In genomic region chr1:167369905-167370304, GRCm38 (mm10) we compare ENCODE assay signal across 9 mouse cellular contexts. TPM values are rescaled to one million over a fixed set of nuclear protein-coding genes. Genes with fewer than 3 reads are reported as not detected.
DNase-seq lines count a peak whose midpoint lies in the region; ATAC-seq lines count a peak whose summit lies in the region.
"Had no signal": no experiment of that assay in that cellular context is flagged by ENCODE, and none has a peak within 500 bp of the region (broad histone marks: within the 10 kb centered on the region; RNA-seq: fewer than 3 reads in every experiment).

No protein-coding gene starts in this region.

- no peaks in the 10 kb centered on the region for H3K9me3 ChIP-seq in embryonic facial prominence, embryonic 14.5 days (ENCODE audit: control insufficient read depth, low read length)
- no peaks in the 10 kb centered on the region for H3K9me3 ChIP-seq in kidney, embryonic 16.5 days (ENCODE audit: low read length)
- no peaks in the 10 kb centered on the region for H3K9me3 ChIP-seq in liver, embryonic 11.5 days (ENCODE audit: control insufficient read depth, low read length)
- no peaks in the 10 kb centered on the region for H3K9me3 ChIP-seq in neural tube, embryonic 14.5 days (ENCODE audit: control insufficient read depth, low read length)
- H3K9me3 ChIP-seq: embryonic facial prominence, embryonic 12.5 days had no signal

- H3K9ac ChIP-seq in embryonic facial prominence, embryonic 14.5 days (ENCODE audit: low read depth, low read length), result no peak overlapping the region
- no peak overlapping the region for H3K9ac ChIP-seq in kidney, embryonic 16.5 days (replicated peaks; ENCODE audit: low read length)
- peak overlapping the region; percentile 35 for H3K9ac ChIP-seq in liver, embryonic 11.5 days (ENCODE audit: low read depth, low read length)
- H3K9ac ChIP-seq in neural tube, embryonic 14.5 days (replicated peaks; ENCODE audit: low read depth, low read length), result no peak overlapping the region
- H3K9ac ChIP-seq: embryonic facial prominence, embryonic 12.5 days had no signal

- no peaks in the 10 kb centered on the region for H3K27me3 ChIP-seq in embryonic facial prominence, embryonic 14.5 days (replicated peaks; ENCODE audit: control insufficient read depth, insufficient read depth, low read length)
- H3K27me3 ChIP-seq in kidney, embryonic 16.5 days (ENCODE audit: insufficient read depth, low read length), result no peaks in the 10 kb centered on the region
- H3K27me3 ChIP-seq in liver, embryonic 11.5 days (replicated peaks; ENCODE audit: control insufficient read depth, insufficient read depth, low read length), result no peaks in the 10 kb centered on the region
- H3K27me3 ChIP-seq in neural tube, embryonic 14.5 days (ENCODE audit: control insufficient read depth, insufficient read depth, low read length), result no peaks in the 10 kb centered on the region
- H3K27me3 ChIP-seq: embryonic facial prominence, embryonic 12.5 days had no signal

- H3K4me2 ChIP-seq in embryonic facial prominence, embryonic 14.5 days (ENCODE audit: low read depth, low read length), result no peak overlapping the region
- H3K4me2 ChIP-seq in kidney, embryonic 16.5 days (replicated peaks; ENCODE audit: low read depth, low read length), result no peak overlapping the region
- H3K4me2 ChIP-seq in liver, embryonic 11.5 days, result no peak overlapping the region
- H3K4me2 ChIP-seq in neural tube, embryonic 14.5 days (ENCODE audit: low read depth, low read length), result no peak overlapping the region
- H3K4me2 ChIP-seq: embryonic facial prominence, embryonic 12.5 days had no signal

- H3K36me3 ChIP-seq in embryonic facial prominence, embryonic 14.5 days (ENCODE audit: control insufficient read depth, insufficient read depth, low read length), result peaks cover 30% of the 10 kb centered on the region; the same call in 1 of the 2 replicates
- peaks cover 9% of the 10 kb centered on the region; the same call in 1 of the 2 replicates for H3K36me3 ChIP-seq in kidney, embryonic 16.5 days (ENCODE audit: insufficient read depth, low read length)
- H3K36me3 ChIP-seq in liver, embryonic 11.5 days (ENCODE audit: control insufficient read depth, insufficient read depth, low read length), result peaks cover 23% of the 10 kb centered on the region
- no peaks in the 10 kb centered on the region for H3K36me3 ChIP-seq in neural tube, embryonic 14.5 days (ENCODE audit: control insufficient read depth, insufficient read depth, low read length)

- H3K4me1 ChIP-seq in embryonic facial prominence, embryonic 14.5 days (ENCODE audit: control insufficient read depth, insufficient read depth, low read length), result no peaks in the 10 kb centered on the region
- H3K4me1 ChIP-seq in kidney, embryonic 16.5 days (ENCODE audit: insufficient read depth, low read length), result peaks cover 8% of the 10 kb centered on the region; the same call in 1 of the 2 replicates
- peaks cover 39% of the 10 kb centered on the region for H3K4me1 ChIP-seq in liver, embryonic 11.5 days (replicated peaks; ENCODE audit: control insufficient read depth, insufficient read depth, low read length)
- no peaks in the 10 kb centered on the region for H3K4me1 ChIP-seq in neural tube, embryonic 14.5 days (ENCODE audit: control insufficient read depth, insufficient read depth, low read length)

- H3K27ac ChIP-seq in embryonic facial prominence, embryonic 14.5 days (replicated peaks; ENCODE audit: low read depth, low read length), result no peak overlapping the region
- H3K27ac ChIP-seq in kidney, embryonic 16.5 days (ENCODE audit: low read length), result no peak overlapping the region
- H3K27ac ChIP-seq in liver, embryonic 11.5 days (ENCODE audit: low read depth, low read length), result peak overlapping the region; percentile 54; the same call in 1 of the 2 replicates
- no peak overlapping the region for H3K27ac ChIP-seq in neural tube, embryonic 14.5 days (ENCODE audit: low read depth, low read length)
- H3K27ac ChIP-seq: embryonic facial prominence, embryonic 12.5 days had no signal

- H3K4me3 ChIP-seq in embryonic facial prominence, embryonic 14.5 days (ENCODE audit: low read depth, low read length), result no peak overlapping the region
- no peak overlapping the region for H3K4me3 ChIP-seq in kidney, embryonic 16.5 days (ENCODE audit: low read length)
- H3K4me3 ChIP-seq in liver, embryonic 11.5 days (ENCODE audit: low read depth, low read length), result no peak overlapping the region
- H3K4me3 ChIP-seq in neural tube, embryonic 14.5 days (ENCODE audit: low read depth, low read length), result no peak overlapping the region
- H3K4me3 ChIP-seq: embryonic facial prominence, embryonic 12.5 days had no signal

- DNase-seq in B cell, adult 2 months, result peak; percentile 91 to 93
- DNase-seq in adrenal gland, postnatal 25 days, result peak; percentile 85
- peak; percentile 87 for DNase-seq in embryonic facial prominence, embryonic 14.5 days (ENCODE audit: low spot score)
- peak; percentile 65 to 85 for DNase-seq in heart, adult 9 months (ENCODE audit: low spot score in 2 of 2)
- DNase-seq in liver, embryonic 11.5 days (ENCODE audit: low spot score), result peak; percentile 77
- DNase-seq in telencephalon, adult 2 months (ENCODE audit: low read depth, low spot score), result peak; percentile 67

- WGBS in embryonic facial prominence, embryonic 14.5 days, result 7% methylated on average over 7 of the region's 7 CpGs
- 13% methylated on average over 7 of the region's 7 CpGs for WGBS in kidney, embryonic 16.5 days
- 12% methylated on average over 7 of the region's 7 CpGs for WGBS in liver, embryonic 11.5 days
- WGBS in neural tube, embryonic 14.5 days, result 16% methylated on average over 7 of the region's 7 CpGs

- peak; percentile 47 for ATAC-seq in embryonic facial prominence, embryonic 14.5 days (ENCODE audit: low read depth)
- ATAC-seq in kidney, embryonic 16.5 days (ENCODE audit: low FRiP score, low TSS enrichment), result peak; percentile 37; the same call in 1 of the 2 replicates
- ATAC-seq in liver, embryonic 11.5 days (replicated peaks; ENCODE audit: low FRiP score), result peak; percentile 39; the same call in 1 of the 2 replicates
- peak; percentile 39; the same call in 1 of the 2 replicates for ATAC-seq in neural tube, embryonic 14.5 days (ENCODE audit: low read depth)

RNA-seq across cellular contexts. Expression of gene Aldh9a1, which starts 20.1 kb away (rescaled TPM):
- 64.4 and 67.5 TPM in 2 replicates for total RNA-seq in adrenal gland, postnatal 25 days (2021)
- polyA plus RNA-seq in embryonic facial prominence, embryonic 14.5 days (2014; fragmentation: Nextera tagmentation; extraction: Ambion mirVana), result 40.7 and 48.6 TPM in 2 replicates
- polyA plus RNA-seq in kidney, embryonic 16.5 days (2015; fragmentation: Nextera tagmentation; extraction: Ambion mirVana), result 62.6 and 63.4 TPM in 2 replicates
- polyA plus RNA-seq in liver, embryonic 11.5 days (2014; fragmentation: Nextera tagmentation; extraction: Ambion mirVana), result 112 and 129 TPM in 2 replicates
- polyA plus RNA-seq in neural tube, embryonic 14.5 days (2014; fragmentation: Nextera tagmentation; extraction: Ambion mirVana), result 29.2 and 34.8 TPM in 2 replicates

RNA-seq across cellular contexts. Expression of gene Mgst3, which starts 23.7 kb away (rescaled TPM):
- total RNA-seq in adrenal gland, postnatal 25 days (2021), result 88.5 and 95.1 TPM in 2 replicates
- polyA plus RNA-seq in embryonic facial prominence, embryonic 14.5 days (2014; fragmentation: Nextera tagmentation; extraction: Ambion mirVana), result 74.7 and 86.9 TPM in 2 replicates
- polyA plus RNA-seq in kidney, embryonic 16.5 days (2015; fragmentation: Nextera tagmentation; extraction: Ambion mirVana), result 58.0 and 58.2 TPM in 2 replicates
- polyA plus RNA-seq in liver, embryonic 11.5 days (2014; fragmentation: Nextera tagmentation; extraction: Ambion mirVana), result 242 and 253 TPM in 2 replicates
- 188 and 226 TPM in 2 replicates for polyA plus RNA-seq in neural tube, embryonic 14.5 days (2014; fragmentation: Nextera tagmentation; extraction: Ambion mirVana)
